Comparison of ENCODE assay signal across 29 mouse cellular contexts in the genomic region with DNA sequence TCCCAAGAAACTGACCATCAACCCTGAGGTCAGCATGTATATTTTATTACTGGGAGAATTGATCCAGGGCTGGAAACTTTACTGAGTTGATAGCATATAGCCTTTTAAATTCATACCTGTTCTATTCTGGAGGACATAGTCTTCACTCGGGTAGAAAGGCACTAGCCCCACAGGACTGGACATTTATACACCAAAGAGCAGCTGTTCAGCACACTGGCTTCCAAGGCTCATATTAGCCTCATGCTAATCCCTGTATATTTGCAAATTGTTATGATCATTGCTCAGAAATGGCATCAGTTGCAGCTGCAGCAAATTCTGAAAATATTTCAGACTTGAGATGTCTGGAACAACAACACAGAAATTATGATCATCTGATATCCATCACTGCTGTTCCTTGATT.
DNase-seq lines count a peak whose midpoint lies in the region; ATAC-seq lines count a peak whose summit lies in the region.
"Had no signal": no experiment of that assay in that cellular context is flagged by ENCODE, and none has a peak within 500 bp of the region (broad histone marks: within the 10 kb centered on the region; RNA-seq: fewer than 3 reads in every experiment).

No protein-coding gene starts in this region.

- H3K9ac ChIP-seq in embryonic facial prominence, embryonic 14.5 days (ENCODE audit: low read depth, low read length), result no peak overlapping the region
- H3K9ac ChIP-seq in heart, embryonic 11.5 days (ENCODE audit: low read depth, low read length), result no peak overlapping the region
- H3K9ac ChIP-seq: embryonic facial prominence, embryonic 12.5 days; embryonic facial prominence, embryonic 15.5 days; forebrain, embryonic 13.5 days; forebrain, embryonic 15.5 days; forebrain, postnatal 0 days had no signal

- H3K4me1 ChIP-seq in embryonic facial prominence, embryonic 14.5 days (ENCODE audit: control insufficient read depth, insufficient read depth, low read length), result no peaks in the 10 kb centered on the region
- H3K4me1 ChIP-seq in embryonic facial prominence, embryonic 10.5 days, result no peaks in the 10 kb centered on the region
- no peaks in the 10 kb centered on the region for H3K4me1 ChIP-seq in heart, embryonic 11.5 days (ENCODE audit: control insufficient read depth, insufficient read depth, low read length)
- H3K4me1 ChIP-seq: embryonic facial prominence, embryonic 12.5 days; embryonic facial prominence, embryonic 15.5 days; forebrain, embryonic 13.5 days; forebrain, embryonic 15.5 days had no signal

- DNase-seq in embryonic facial prominence, embryonic 14.5 days (ENCODE audit: low spot score), result peak; percentile 4
- no peak for DNase-seq in embryonic facial prominence, embryonic 10.5 days (ENCODE audit: low spot score)
- DNase-seq in heart, adult 11 months, result peak; percentile 25
- peak; percentile 6 for DNase-seq in brain, adult 2 months (ENCODE audit: low read depth, low spot score)
- DNase-seq in skeletal muscle tissue, adult 2 months (ENCODE audit: low read depth, low spot score), result peak; percentile 49
- DNase-seq: adrenal gland, adult 8-10 months; adrenal gland, postnatal 14 days; adrenal gland, postnatal 36 days; B cell, adult 2 months; cerebellum, adult 11 months; cerebellum, adult 18-20 months; cerebellum, adult 8-10 months; cerebellum, adult 9-11 months; cerebellum, postnatal 14 days; cerebellum, postnatal 36 days; embryo, embryonic 11 days; forebrain, postnatal 0 days had no signal

- WGBS in embryonic facial prominence, embryonic 14.5 days, result 72% methylated on average over 1 of the region's 1 CpGs
- WGBS in embryonic facial prominence, embryonic 10.5 days, result 90% methylated on average over 1 of the region's 1 CpGs
- 74% methylated on average over 1 of the region's 1 CpGs for WGBS in heart, embryonic 11.5 days (ENCODE audit: insufficient replicate concordance)

- H3K4me2 ChIP-seq in embryonic facial prominence, embryonic 14.5 days (ENCODE audit: low read depth, low read length), result no peak overlapping the region
- H3K4me2 ChIP-seq in heart, embryonic 11.5 days, result no peak overlapping the region
- H3K4me2 ChIP-seq: embryonic facial prominence, embryonic 12.5 days; embryonic facial prominence, embryonic 15.5 days; forebrain, embryonic 13.5 days; forebrain, embryonic 15.5 days had no signal

- H3K27ac ChIP-seq in embryonic facial prominence, embryonic 14.5 days (replicated peaks; ENCODE audit: low read depth, low read length), result no peak overlapping the region
- no peak overlapping the region for H3K27ac ChIP-seq in embryonic facial prominence, embryonic 10.5 days (replicated peaks)
- no peak overlapping the region for H3K27ac ChIP-seq in heart, embryonic 11.5 days (ENCODE audit: low read depth, low read length)
- H3K27ac ChIP-seq: embryonic facial prominence, embryonic 12.5 days; embryonic facial prominence, embryonic 15.5 days; forebrain, embryonic 13.5 days; forebrain, embryonic 15.5 days had no signal

- H3K27me3 ChIP-seq in embryonic facial prominence, embryonic 14.5 days (replicated peaks; ENCODE audit: control insufficient read depth, insufficient read depth, low read length), result no peaks in the 10 kb centered on the region
- no peaks in the 10 kb centered on the region for H3K27me3 ChIP-seq in embryonic facial prominence, embryonic 10.5 days (replicated peaks; ENCODE audit: low read depth, poor library complexity, severe bottlenecking)
- no peaks in the 10 kb centered on the region for H3K27me3 ChIP-seq in heart, embryonic 11.5 days (ENCODE audit: control insufficient read depth, insufficient read depth, low read length)
- H3K27me3 ChIP-seq: CH12.LX; embryonic facial prominence, embryonic 12.5 days; embryonic facial prominence, embryonic 15.5 days; forebrain, embryonic 13.5 days; forebrain, embryonic 15.5 days; Patski had no signal

- no peaks in the 10 kb centered on the region for H3K9me3 ChIP-seq in embryonic facial prominence, embryonic 14.5 days (ENCODE audit: control insufficient read depth, low read length)
- no peaks in the 10 kb centered on the region for H3K9me3 ChIP-seq in embryonic facial prominence, embryonic 10.5 days
- H3K9me3 ChIP-seq in heart, embryonic 11.5 days (replicated peaks; ENCODE audit: control insufficient read depth, low read length), result no peaks in the 10 kb centered on the region
- H3K9me3 ChIP-seq: embryonic facial prominence, embryonic 12.5 days; embryonic facial prominence, embryonic 15.5 days; forebrain, embryonic 13.5 days; forebrain, embryonic 15.5 days; G1E had no signal

- no peak for ATAC-seq in embryonic facial prominence, embryonic 14.5 days (ENCODE audit: low read depth)
- ATAC-seq in heart, embryonic 11.5 days (replicated peaks; ENCODE audit: insufficient number of reproducible peaks, low FRiP score, low TSS enrichment), result no peak
- ATAC-seq in megakaryocyte, adult 5-6 weeks (ENCODE audit: poor library complexity, severe bottlenecking), result no peak
- ATAC-seq: activated CD4-positive, CD25-positive, alpha-beta regulatory T cell, adult 4 months; CD4-positive, CD25-positive, alpha-beta regulatory T cell, adult 4 months; forebrain, embryonic 13.5 days; forebrain, embryonic 15.5 days; forebrain, postnatal 0 days; Patski had no signal

- H3K4me3 ChIP-seq in embryonic facial prominence, embryonic 14.5 days (ENCODE audit: low read depth, low read length), result no peak overlapping the region
- no peak overlapping the region for H3K4me3 ChIP-seq in embryonic facial prominence, embryonic 10.5 days
- no peak overlapping the region for H3K4me3 ChIP-seq in heart, embryonic 11.5 days (ENCODE audit: low read depth, low read length)
- H3K4me3 ChIP-seq: embryonic facial prominence, embryonic 12.5 days; embryonic facial prominence, embryonic 15.5 days; erythroblast, embryonic 14.5 days; forebrain, embryonic 13.5 days; forebrain, embryonic 15.5 days had no signal

- H3K36me3 ChIP-seq in embryonic facial prominence, embryonic 14.5 days (ENCODE audit: control insufficient read depth, insufficient read depth, low read length), result no peaks in the 10 kb centered on the region
- H3K36me3 ChIP-seq in embryonic facial prominence, embryonic 10.5 days (replicated peaks), result no peaks in the 10 kb centered on the region
- no peaks in the 10 kb centered on the region for H3K36me3 ChIP-seq in heart, embryonic 11.5 days (ENCODE audit: control insufficient read depth, insufficient read depth, low read length)
- H3K36me3 ChIP-seq: embryonic facial prominence, embryonic 12.5 days; embryonic facial prominence, embryonic 15.5 days; forebrain, embryonic 15.5 days; G1E had no signal
